In genomic region chr15:98934217-98934839, GRCm38 (mm10) we compare ENCODE assay signal across 8 mouse cellular contexts. TPM values are rescaled to one million over a fixed set of nuclear protein-coding genes. Genes with fewer than 3 reads are reported as not detected.
DNase-seq lines count a peak whose midpoint lies in the region; ATAC-seq and TF ChIP-seq lines count a peak whose summit lies in the region.

Tuba1b (minus strand) TSS chr15:98934565.

- peaks cover 39% of the 10 kb centered on the region for H3K36me3 ChIP-seq in E14TG2a.4 (ENCODE audit: insufficient read depth, low read length)
- H3K36me3 ChIP-seq in forebrain, embryonic 12.5 days (replicated peaks) = peaks cover 11% of the 10 kb centered on the region
- H3K36me3 ChIP-seq in heart, embryonic 16.5 days (ENCODE audit: control insufficient read depth, insufficient read depth) = peaks cover 9% of the 10 kb centered on the region
- H3K36me3 ChIP-seq in liver, embryonic 14.5 days (replicated peaks; ENCODE audit: control insufficient read depth, insufficient read depth, low read depth) = peaks cover 19% of the 10 kb centered on the region
- 0 out of 2 replicates have a peak, but pooled peaks cover 5% of the 10 kb centered on the region for H3K36me3 ChIP-seq in stomach, embryonic 15.5 days

- peak within 1 kb of the TSS; percentile 93 for H3K4me2 ChIP-seq in forebrain, embryonic 12.5 days
- H3K4me2 ChIP-seq in heart, embryonic 16.5 days (ENCODE audit: low read depth, low read length) = peak within 1 kb of the TSS; percentile 94
- H3K4me2 ChIP-seq in liver, embryonic 14.5 days (ENCODE audit: low read depth) = peak within 1 kb of the TSS; percentile 100
- peak within 1 kb of the TSS; percentile 86 for H3K4me2 ChIP-seq in stomach, embryonic 15.5 days

- peak within 1 kb of the TSS; percentile 94 for H3K9ac ChIP-seq in forebrain, embryonic 12.5 days
- peak within 1 kb of the TSS; percentile 97 for H3K9ac ChIP-seq in heart, embryonic 16.5 days (ENCODE audit: low read length)
- H3K9ac ChIP-seq in liver, embryonic 14.5 days (replicated peaks) = peak within 1 kb of the TSS; percentile 81
- peak within 1 kb of the TSS; percentile 94 for H3K9ac ChIP-seq in stomach, embryonic 15.5 days

- TF ChIP-seq EP300 in liver, embryonic 14.5 days (IDR thresholded peaks at IDR 0.05; ENCODE audit: low read depth) = 0 out of 2 replicates have a peak, but pooled peaks have one; percentile 13

- under 1% methylated on average over 57 of the region's 58 CpGs for WGBS in forebrain, embryonic 12.5 days
- under 1% methylated on average over 56 of the region's 58 CpGs for WGBS in heart, embryonic 16.5 days
- WGBS in liver, embryonic 14.5 days (ENCODE audit: insufficient replicate concordance) = under 1% methylated on average over 58 of the region's 58 CpGs
- WGBS in stomach, embryonic 15.5 days = under 1% methylated on average over 58 of the region's 58 CpGs

- peak within 1 kb of the TSS; percentile 96 for H3K4me3 ChIP-seq in E14TG2a.4 (replicated peaks; ENCODE audit: low read length)
- H3K4me3 ChIP-seq in forebrain, embryonic 12.5 days (replicated peaks) = peak within 1 kb of the TSS; percentile 83
- H3K4me3 ChIP-seq in heart, embryonic 16.5 days (ENCODE audit: low read length) = peak within 1 kb of the TSS; percentile 87
- peak within 1 kb of the TSS; percentile 95 to 98 for H3K4me3 ChIP-seq in liver, embryonic 14.5 days (ENCODE audit: insufficient read depth in 1 of 2, low read depth in 2 of 2, low read length in 2 of 2)
- peak within 1 kb of the TSS; percentile 82 for H3K4me3 ChIP-seq in stomach, embryonic 15.5 days (replicated peaks)

- peak; percentile 73 for DNase-seq in c-Kit-positive CD71-positive TER-119-negative erythroid progenitor cells, embryonic 14.5 days (ENCODE audit: low read depth)
- peak; percentile 93 to 95 for DNase-seq in kidney, postnatal 36 days
- peak; percentile 82 to 86 (median 85) for DNase-seq in liver, embryonic 14.5 days (ENCODE audit: low read depth in 3 of 3, low spot score in 3 of 3)
- peak; percentile 90 for DNase-seq in neural tube, embryonic 10.5 days (ENCODE audit: extremely low spot score, low spot score)

- H3K27ac ChIP-seq in forebrain, embryonic 12.5 days = peak within 1 kb of the TSS; percentile 99
- peak within 1 kb of the TSS; percentile 99 for H3K27ac ChIP-seq in heart, embryonic 16.5 days (ENCODE audit: low read length)
- H3K27ac ChIP-seq in liver, embryonic 14.5 days = peak within 1 kb of the TSS; percentile 80
- peak within 1 kb of the TSS; percentile 99 for H3K27ac ChIP-seq in stomach, embryonic 15.5 days

- ATAC-seq in forebrain, embryonic 12.5 days (ENCODE audit: low FRiP score) = peak; percentile 95
- peak; percentile 96 for ATAC-seq in heart, embryonic 16.5 days (replicated peaks; ENCODE audit: extremely low read depth, insufficient read depth, low FRiP score)
- ATAC-seq in liver, embryonic 14.5 days (ENCODE audit: insufficient read depth) = peak; percentile 94
- peak; percentile 95 for ATAC-seq in stomach, embryonic 15.5 days (ENCODE audit: insufficient read depth, low FRiP score, low read depth)

- no peak for TF ChIP-seq CTCF in E14TG2a.4 (conservative IDR thresholded peaks at IDR 0.05; ENCODE audit: low read length)
- TF ChIP-seq CTCF in liver, embryonic 14.5 days (IDR thresholded peaks at IDR 0.05; ENCODE audit: low read depth) = no peak; the same call in 1 of the 2 replicates

- H3K27me3 ChIP-seq in E14TG2a.4 (ENCODE audit: insufficient read depth, low read length) = no peaks in the 10 kb centered on the region
- no peaks in the 10 kb centered on the region for H3K27me3 ChIP-seq in forebrain, embryonic 12.5 days
- H3K27me3 ChIP-seq in heart, embryonic 16.5 days (ENCODE audit: control insufficient read depth, insufficient read depth, low read length) = no peaks in the 10 kb centered on the region
- no peaks in the 10 kb centered on the region for H3K27me3 ChIP-seq in liver, embryonic 14.5 days (ENCODE audit: control insufficient read depth, insufficient read depth, low read length)
- H3K27me3 ChIP-seq in stomach, embryonic 15.5 days (replicated peaks) = no peaks in the 10 kb centered on the region

- no peaks in the 10 kb centered on the region for H3K9me3 ChIP-seq in E14TG2a.4 (ENCODE audit: low read length)
- no peaks in the 10 kb centered on the region for H3K9me3 ChIP-seq in forebrain, embryonic 12.5 days
- H3K9me3 ChIP-seq in heart, embryonic 16.5 days (replicated peaks; ENCODE audit: control insufficient read depth, low read length) = no peaks in the 10 kb centered on the region
- H3K9me3 ChIP-seq in liver, embryonic 14.5 days (ENCODE audit: control insufficient read depth, low read length) = no peaks in the 10 kb centered on the region
- H3K9me3 ChIP-seq in stomach, embryonic 15.5 days = no peaks in the 10 kb centered on the region

- peaks cover 37% of the 10 kb centered on the region for H3K4me1 ChIP-seq in E14TG2a.4 (replicated peaks; ENCODE audit: low read depth, low read length)
- H3K4me1 ChIP-seq in forebrain, embryonic 12.5 days = peaks cover 27% of the 10 kb centered on the region
- H3K4me1 ChIP-seq in heart, embryonic 16.5 days (ENCODE audit: control insufficient read depth, insufficient read depth, low read length) = peaks cover 15% of the 10 kb centered on the region
- peaks cover 8 to 11% of the 10 kb centered on the region in 2 experiments for H3K4me1 ChIP-seq in liver, embryonic 14.5 days (replicated peaks; ENCODE audit: control insufficient read depth in 2 of 2, insufficient read depth in 2 of 2, low read length in 1 of 2)
- peaks cover 9% of the 10 kb centered on the region for H3K4me1 ChIP-seq in stomach, embryonic 15.5 days

RNA-seq across cellular contexts. Expression of gene Tuba1b, which starts in this region (rescaled TPM):
- 1,790 and 1,867 TPM in 2 replicates for polyA plus RNA-seq in forebrain, embryonic 12.5 days (2016; fragmentation: Nextera tagmentation; extraction: Ambion mirVana)
- polyA plus RNA-seq in heart, embryonic 16.5 days (2015; fragmentation: Nextera tagmentation; extraction: Ambion mirVana) = 1,504 and 1,594 TPM in 2 replicates
- polyA plus RNA-seq in liver, embryonic 14.5 days (2012; rRNA removed) = 1,442 and 1,688 TPM in 2 replicates
- polyA plus RNA-seq in liver, embryonic 14.5 days (2014; fragmentation: Nextera tagmentation; extraction: Ambion mirVana) = 1,211 and 1,290 TPM in 2 replicates
- polyA plus RNA-seq in stomach, embryonic 15.5 days (2015; fragmentation: Nextera tagmentation; extraction: Ambion mirVana) = 1,197 and 1,299 TPM in 2 replicates

Comparison
In these comparisons a context has a peak if more than half of its experiments do, and no peak if none do; other contexts are left out.
1. Peak in every context shown above with its lines: DNase-seq, ATAC-seq, H3K4me3 ChIP-seq and H3K27ac ChIP-seq.